Mouse (Mus musculus): ENCODE results near the gene Kdm6b.

GRCm38 (mm10) chr11:69430631-69431030, 17.2 kb upstream of the Kdm6b start:
- no peak for TF ChIP-seq CTCF (IDR thresholded peaks at IDR 0.05; ENCODE audit: low read depth, low read length)
- TF ChIP-seq POLR2A (IDR thresholded peaks at IDR 0.05; ENCODE audit: insufficient read depth, low read length) = no peak
- TF ChIP-seq EP300 (IDR thresholded peaks at IDR 0.05; ENCODE audit: insufficient read depth, low read depth, low read length) = no peak

Measured in ES-Bruce4 (cell line).